Mouse (Mus musculus): Measurements from ENCODE around the gene Gm10024.

- TF ChIP-seq CTCF (IDR thresholded peaks at IDR 0.05; ENCODE audit: extremely low read depth, insufficient read depth, low read length), result no peak
- no peak for TF ChIP-seq POLR2A (IDR thresholded peaks at IDR 0.05; ENCODE audit: extremely low read depth, insufficient read depth, low read length)
Measured at GRCm38 (mm10) chr10:77753448-77753847, 42.2 kb downstream of the Gm10024 start.
